Mouse (Mus musculus) neural tube, embryonic 10.5 days (tissue): ENCODE data around the gene Cdkn2d.
"Not testable (repeated sequence)": the region's sequence is repeated elsewhere in the genome, so short reads cannot be mapped to it uniquely, and the experiment has no call there.

Experiments
- DNase-seq: peaks from one replicate; pipeline ENCODE4 v3.0.0-alpha.2; 2017; ENCODE audit warnings: low spot score; ENCODE audit errors: extremely low spot score

The Cdkn2d gene

DNA sequence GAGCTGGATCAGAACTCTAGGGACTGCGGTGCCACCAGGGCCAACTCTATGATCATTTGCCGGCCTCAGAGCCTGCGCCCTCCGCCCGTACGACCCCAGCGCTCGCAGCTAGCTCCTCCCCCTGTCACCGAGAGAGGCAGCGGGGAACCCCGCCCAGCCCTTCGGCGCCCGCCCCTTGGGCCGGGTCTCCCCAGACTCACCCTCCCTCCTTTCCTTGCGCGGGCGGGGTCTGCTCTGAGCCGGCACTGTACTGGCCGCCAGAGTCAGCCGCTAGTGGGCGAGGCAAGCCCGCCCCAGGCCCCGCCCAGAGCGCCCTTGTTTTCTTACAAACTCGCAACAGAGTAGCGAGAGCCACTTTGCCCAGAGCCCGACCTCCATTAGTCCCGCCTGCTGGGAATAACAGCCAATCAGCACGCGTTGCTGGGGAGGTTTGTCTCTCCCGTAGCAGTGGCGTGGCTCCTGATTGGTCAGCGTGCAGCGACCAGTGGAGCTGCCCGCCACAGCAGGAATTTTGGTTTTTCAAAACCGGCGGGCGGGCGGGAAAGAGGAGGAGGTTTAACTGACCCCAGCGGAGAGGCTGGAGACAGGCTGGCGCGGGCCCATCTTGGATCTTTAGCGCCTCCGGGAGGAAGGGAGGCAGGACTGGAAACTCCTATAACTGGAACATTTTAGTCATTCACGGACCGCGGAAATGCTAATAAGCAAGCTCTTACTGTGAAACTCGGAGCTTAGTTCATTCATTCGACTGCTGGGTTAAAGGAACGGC, at the start of gene Cdkn2d:
TSS of gene Cdkn2d (minus strand) at position 386 of the 766 bp plus-strand sequence.
- DNase-seq: peak; percentile 100

DNA sequence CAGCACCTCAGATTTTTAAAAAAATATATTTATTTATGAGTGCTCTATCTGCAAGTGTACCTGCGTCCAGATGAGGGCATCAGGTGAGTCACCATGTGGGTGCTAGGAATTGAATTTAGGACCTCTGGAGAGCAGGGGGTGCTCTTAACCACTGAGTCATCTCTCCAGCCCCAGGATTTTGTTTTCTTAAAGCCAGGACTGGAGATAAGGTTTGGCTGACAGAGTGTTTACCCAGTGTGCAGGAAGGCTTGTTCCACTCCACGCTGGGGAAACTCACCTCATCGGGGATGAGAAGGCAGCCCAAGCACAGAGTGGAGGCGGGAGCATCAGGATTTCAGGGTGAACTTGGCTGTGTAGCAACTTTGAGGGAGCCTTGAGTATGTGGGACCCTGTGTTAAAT, 49.2 kb upstream of the Cdkn2d start:
- DNase-seq: no peak

DNA sequence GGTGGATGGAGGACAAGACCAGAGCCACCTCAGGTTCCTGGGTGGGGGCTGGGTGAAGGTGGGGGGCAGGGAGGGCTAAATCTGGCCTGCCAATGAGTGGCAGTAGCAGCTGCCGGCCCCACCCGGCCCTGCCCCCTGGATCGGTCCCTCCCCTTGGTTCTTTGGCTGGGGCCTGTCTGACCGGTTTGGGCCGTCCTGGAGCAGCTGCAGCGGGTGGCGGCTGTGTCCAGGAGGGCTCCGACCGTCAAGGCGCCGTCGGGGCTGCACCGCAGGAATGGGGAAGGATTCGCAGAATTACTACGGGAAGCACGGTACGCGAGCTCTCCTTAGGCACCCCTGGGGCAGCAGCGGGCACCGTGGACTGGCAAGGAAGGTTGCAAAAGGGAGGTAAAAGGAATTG, 46.4 kb upstream of the Cdkn2d start:
- DNase-seq: no peak

DNA sequence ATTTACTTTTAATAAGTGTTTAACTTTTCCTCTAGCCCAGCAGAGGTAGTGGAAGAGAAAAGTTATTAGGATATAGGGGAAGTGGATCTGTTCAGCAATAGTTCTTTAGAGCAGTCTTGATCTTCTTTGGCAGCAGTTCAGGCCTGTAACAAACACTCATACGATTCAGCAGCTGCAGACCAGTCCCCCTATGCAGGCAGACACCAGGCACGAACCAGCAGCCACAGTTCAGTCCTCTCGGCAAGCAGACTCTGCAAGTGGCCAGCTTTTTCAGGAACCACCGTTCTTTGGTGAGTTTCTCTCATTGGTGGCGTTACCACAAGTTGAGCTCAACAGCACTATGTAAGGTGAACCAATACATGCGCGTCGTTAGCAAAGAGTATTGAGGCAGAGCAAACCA, 45.3 kb upstream of the Cdkn2d start:
- DNase-seq: no peak

DNA sequence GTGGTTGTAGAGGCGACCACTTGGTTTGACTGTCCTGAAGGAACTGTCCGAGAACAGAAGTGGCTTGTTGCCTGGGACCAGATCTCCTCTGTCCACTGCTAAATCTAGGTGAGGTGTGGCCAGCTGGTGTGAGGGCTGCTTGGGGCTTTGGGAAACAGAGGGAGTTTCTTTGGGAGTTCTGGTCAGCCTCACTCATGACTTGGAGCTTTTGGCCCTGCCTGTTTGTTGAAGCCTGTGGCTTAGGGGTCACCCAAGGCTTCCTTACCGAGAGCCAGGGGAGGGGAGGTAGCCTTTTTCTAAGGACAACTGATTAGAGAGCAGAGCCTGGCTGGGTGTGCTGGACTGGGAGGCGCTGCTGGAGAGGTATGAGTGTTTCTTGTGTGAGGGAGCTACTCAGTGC, 44.2 kb upstream of the Cdkn2d start:
- no peak for DNase-seq

DNA sequence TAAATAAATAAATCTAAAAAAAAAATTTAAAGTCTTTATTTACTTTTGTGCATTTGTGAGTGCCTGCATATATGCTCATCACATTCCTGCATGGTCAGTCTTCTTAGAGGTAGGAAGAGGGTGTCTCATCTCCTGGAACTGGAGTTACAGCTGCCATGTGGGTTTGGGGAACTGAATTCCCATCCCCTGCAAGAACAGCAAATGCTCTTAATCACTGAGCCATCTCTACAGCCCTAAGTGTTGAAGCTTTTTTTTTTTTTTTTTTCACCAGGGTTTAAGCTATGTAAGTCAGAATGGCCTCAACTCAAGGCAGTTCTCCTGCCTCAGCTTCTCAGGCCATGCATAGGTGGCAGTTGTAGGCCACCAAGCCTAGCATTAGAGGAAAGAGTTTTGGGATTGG, 43.5 kb upstream of the Cdkn2d start:
- no peak for DNase-seq

DNA sequence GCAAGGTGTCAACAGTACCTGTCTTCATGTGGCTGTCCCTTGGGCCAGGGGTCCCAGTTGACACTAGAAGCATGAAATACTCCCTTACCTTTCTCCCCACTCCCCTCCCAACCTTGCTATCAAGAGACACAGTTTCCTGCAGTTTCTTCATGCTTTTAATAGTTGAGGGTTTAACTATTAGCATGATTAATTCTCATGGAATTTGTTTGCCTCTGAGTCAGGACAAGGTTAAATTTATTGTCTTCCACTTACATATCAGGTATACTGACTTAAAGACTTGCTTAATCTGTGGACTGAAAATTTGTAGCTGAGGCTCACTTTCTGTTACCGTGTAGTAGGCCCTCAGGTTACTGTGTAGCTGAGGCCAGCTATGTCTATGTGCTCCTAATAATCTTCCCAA, 42.3 kb upstream of the Cdkn2d start:
- no peak for DNase-seq

DNA sequence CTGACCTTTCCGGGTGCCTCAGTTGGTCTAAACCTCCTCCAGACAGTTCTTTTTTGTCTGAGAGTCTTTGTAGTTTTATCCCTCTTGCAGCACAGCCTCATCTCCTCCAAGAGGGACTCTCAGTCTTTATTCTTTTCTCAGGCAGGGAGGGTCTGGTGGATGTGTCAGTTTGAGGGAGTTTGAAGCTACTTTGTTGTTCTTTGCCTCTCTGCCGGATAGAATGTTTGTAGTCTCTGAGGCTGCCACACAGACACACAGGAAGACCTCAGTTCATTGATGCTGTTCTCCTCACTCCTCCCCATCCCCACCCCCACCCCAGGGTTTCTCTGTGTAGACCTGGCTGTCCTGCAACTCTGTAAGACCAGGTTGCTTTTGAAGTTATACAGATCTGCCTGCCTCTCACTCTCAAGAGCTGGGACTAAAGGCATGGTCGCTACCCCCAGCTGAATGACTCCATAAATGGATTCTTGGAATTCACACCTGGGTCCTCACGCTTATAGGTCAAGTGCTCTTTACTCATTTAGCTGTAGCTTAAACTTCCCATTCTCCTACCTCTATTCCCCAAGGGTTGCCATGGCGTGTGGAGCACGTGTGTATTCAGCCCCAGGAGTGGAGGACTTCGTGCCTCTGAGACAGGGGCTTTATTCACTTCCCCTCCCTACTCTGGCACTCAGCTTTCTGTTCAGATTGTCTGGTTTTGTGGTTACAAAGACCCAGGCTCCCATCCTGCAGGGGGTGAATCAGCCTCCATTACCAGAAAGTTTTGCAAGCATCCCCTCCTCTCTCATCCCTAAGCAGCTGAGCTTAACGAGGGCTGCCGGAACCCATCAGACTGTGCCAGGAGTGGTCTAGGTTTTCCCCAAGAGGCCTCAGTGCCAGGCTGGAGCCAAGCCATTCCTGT, 41.2 kb upstream of the Cdkn2d start:
- DNase-seq: no peak

DNA sequence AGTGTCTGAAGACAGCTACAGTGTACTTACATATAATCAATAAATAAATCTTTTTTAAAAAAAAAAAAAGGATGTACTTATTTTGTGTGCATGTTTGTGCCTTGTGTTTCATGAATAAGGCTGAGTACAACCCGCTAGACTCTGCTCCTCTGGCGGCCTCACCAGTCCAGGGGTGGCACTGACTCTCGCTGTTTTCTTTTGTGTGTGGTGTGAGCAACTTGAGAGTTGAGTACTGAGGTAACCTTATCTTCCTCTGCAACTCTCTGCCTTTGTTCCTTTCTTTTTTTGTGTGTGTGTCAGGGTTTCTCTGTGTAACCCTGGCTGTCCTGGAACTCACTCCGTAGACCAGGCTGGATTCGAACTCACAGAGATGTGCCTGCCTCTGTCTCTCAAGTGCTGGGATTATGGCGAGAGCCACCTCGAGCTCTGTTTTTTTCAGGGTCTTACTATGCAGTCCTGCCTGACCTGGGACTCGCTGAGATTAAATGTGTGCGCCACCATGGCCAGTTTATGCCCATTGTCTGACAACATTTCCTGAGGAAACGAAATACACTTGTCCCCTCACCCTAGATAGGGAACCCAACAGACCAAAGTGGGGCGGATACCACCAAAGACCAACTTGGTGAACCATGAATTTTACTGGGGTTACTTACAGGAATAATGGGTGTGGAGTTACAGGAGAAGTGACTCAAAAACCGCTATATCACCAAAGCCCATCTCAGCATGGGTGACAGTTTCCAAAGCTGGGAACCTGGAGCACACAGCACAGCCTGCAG, 40.3 kb upstream of the Cdkn2d start:
- DNase-seq: no peak

DNA sequence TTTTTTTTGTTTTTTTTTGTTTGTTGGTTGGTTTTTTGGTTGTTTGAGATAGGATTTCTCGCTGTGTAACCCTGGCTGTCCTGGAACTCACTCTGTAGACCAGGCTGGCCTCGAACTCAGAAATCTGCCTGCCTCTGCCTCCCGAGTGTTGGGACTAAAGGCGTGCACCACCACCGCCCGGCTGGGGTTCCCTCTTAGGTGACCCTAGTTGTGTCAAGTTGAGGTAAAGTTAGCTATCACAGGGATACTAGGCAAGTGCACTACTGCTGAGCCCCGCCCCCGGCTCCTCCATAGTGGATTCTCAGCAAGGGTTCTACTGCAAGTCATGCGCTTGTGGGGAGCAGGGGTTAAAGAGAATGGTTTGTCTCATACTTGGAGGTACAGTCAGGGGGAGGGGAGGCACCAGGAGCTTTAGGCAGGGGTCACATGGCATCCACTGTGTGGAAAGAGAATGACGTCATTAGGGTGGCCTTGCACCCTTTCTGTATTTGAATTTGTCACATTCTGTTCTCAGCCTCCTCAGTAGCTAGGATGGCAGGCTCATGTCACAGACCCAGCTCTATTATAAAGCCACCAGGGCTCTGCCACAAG, 38.6 kb upstream of the Cdkn2d start:
- no peak for DNase-seq

DNA sequence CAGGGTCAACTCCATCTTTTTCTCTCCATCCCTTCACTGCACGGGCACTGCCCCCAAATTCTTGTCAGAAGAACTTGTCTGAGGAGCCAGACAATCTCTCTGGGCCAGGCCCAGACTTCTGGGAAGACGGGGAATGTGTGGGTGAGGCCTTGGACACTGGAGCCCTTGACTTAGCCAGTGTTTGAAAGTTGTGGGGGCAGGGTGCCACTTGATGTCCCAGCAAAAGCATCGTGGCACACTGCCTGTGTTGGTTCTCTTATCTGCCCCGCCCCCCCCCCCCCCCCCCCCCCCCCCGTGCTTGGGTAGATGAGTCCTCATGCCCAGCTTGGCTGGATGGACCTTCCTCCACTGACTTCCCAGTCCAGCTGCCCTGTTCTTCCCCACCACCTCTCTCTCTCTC, 37.8 kb upstream of the Cdkn2d start:
- DNase-seq: no peak

DNA sequence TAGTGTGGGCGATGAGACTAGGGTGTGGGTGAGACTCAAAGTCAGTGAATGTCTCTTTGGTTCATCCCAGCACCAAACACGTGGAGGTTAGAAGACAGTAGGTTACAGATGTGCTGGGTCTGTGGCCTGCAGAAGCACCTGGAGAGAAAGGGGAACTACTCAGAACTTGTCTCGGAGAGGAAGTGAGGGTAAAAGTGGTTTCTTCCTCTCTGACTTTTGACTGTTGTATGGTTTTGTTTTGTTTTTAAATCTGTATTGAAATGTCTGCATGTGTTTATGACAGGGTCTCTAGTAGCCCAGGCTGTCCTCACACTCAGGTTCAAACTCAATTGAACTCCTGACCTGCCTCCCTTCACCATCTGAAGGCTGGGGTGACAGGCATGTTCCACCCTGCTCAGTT, 36.8 kb upstream of the Cdkn2d start:
- DNase-seq: no peak

DNA sequence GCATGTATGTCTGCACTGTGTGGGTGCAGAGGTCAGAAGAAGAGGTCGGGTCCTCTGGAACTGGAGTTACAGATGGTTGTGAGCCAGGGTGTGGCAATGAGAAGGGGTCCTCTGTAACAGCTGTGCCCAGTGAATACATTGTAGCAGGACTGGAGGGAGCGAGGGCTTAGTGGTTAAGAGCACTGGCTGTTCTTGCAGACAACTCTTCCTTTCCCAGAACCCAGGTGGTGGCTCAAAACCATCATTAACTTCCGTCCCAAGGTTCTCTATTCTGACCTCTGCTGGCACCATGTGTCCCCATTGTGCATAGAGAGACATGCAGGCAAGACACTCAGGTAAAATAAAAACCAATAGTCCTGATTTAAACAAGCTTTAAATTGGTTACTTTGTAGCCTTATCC, 36.4 kb upstream of the Cdkn2d start:
- no peak for DNase-seq

DNA sequence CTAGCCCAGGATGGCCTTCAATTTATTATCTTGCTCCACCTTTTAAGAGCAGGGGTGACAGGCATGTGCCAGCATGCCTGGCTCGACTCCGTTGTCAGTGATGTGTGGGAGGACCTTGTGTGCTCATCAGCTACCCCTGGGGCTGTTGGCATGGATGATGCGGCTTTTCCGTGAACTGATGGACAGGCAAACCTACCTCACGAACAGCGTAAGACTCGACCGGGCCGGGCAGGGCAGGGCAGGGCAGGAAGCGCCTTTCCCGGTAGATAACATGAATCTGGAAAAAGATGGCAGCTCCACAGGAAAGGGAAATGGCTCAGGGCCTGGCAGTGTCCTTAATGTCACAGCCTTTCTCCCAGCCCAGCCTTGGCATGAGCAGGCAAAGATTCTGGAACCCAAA, 33.1 kb upstream of the Cdkn2d start:
- DNase-seq: no peak

DNA sequence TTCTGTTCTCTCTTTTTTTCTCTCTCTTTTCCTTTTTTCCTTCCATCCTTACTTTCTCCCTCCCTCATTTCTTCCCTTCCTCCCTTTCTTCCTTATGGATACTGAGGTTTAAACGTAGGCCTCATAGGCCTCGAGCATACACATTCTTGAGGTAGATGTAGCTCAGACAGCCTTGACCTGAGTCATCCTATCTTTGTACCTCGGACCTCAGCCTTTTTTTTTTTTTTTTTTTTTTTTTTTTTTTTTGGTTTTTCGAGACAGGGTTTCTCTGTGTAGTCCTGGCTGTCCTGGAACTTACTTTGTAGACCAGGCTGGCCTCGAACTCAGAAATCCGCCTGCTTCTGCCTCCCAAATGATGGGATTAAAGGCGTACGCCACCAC, 31.7 kb upstream of the Cdkn2d start:
- not testable (repeated sequence) for DNase-seq

DNA sequence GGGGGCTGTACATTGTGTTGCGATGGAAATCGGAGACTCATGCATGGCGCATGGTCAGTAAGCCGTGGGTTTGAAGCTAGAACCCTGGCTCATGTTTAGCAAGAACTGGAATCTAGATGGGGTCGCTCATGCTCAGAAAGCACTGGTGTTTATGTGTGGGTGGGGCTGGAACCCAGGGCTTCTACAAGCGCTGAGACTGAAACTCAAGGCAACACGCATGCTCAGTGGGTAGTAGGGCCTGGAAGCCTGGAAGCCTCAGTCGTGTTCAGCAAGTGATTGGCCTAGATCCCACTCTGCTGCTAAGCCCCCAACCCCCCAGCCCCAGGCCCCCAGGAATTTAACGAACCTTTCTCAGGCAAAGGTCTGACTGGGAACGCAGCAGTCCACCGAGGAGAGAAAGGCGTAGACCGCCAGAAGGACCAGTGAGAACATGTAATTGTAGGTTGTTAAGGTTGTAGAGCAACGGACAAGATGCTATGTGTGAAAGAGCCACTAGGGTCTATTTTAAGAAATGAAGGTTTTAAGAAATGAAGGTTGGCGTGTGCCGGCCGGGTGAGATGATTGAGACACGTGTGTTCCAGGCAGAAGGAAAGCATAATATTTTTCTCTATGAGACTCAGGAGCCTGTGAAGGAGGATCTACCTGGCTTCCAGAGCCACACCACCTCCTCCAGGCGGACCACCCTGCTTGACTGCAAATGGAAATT, 31.2 kb upstream of the Cdkn2d start:
- no peak for DNase-seq

DNA sequence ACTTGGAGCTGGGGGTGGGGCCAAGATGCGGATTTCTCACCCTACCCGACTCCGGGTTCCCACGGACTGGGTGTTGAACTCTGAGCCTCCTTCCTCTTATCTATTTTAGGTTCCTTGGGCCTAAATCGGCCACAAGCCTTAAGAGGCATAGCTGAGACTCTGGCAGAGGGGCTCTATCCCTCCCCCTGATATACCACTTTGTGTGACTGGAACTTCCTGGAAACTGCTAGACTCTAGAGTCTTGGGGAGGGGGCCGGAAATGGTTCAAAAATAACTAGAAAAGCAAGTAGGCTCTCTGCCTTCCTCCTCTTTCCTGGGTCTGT, 30.3 kb upstream of the Cdkn2d start:
- DNase-seq: no peak

DNA sequence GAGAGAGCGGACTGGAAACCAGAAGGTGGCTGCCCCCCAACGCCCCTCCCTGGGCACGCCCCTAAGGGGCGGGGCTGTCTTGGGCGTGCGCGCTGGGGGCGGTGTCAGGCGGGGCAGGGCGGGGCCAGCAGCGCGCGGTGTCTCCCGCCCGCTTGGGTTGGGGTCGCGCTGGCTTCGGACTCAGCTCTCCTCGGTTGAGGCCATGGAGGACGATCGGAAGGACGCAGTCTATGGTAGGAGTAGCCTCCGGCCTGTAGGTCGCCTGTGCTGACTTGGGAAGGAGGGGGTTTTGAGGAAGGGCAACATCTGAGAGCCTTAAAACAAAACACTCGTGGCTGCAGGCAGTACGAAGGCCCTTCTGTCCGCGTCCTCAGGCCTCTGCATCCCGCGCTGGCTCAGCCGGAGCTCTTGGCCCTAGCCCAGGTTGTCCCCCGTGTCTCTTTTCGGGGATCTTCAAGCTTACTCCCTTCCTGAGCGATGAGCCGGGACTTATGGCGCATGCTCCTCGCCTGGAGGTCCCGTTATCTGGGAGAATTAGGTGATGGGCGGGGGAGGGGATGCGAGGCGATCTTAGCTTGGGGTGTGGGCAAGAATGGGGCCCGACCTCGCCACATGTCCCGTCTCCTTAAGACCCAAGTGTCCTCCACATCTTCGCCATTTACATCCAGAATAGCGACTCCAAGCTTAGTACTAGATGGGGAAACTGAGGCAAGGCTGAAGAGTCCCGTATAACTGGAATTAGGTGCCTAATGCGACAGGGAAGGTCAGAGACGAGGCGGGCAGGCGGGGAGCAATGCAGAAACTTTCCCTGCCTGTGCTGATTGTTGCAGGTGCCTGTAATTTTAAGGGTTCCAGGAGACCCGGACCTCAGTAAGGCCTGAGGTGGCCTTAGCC, 29.7 kb upstream of the Cdkn2d start, which contains the start of gene Slc44a2:
TSS of gene Slc44a2 (plus strand) at position 80 of the 894 bp plus-strand sequence.
- DNase-seq: peak; percentile 89

DNA sequence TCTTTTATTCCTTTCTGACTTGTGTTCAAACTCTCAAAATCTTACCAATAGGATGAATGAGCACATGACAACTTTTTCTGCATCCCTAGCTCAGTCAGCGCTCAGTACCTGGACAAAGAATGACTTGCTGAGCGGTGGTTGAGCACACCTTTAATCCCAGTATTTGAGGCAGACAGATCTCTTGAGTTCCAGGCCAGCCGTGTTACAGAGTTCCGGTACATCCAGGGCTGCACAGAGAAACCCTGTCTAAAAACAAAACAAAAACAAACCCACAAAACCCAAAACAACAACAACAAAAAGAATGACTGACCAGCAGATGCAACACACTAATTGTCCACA, 29.0 kb upstream of the Cdkn2d start:
- DNase-seq: no peak

DNA sequence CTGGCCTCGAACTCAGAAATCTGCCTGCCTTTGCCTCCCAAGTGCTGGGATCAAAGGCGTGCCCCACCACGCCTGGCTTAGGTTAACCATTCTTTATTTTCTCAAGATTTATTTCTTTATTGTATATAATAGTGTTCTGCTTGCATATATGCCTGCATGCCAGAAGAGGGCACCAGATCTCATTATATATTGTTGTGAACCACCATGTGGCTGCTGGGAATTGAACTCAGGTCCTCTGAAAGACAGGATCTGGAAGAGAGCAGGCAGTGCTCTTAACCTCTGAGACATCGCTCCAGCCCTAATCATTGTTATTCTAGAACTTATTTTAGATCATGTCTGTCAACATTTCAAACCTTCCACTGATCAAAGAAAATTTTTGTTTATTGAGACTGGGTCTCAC, 28.3 kb upstream of the Cdkn2d start:
- no peak for DNase-seq
